Mouse (Mus musculus) neutrophil, adult 65 days (primary cell): ENCODE data around the gene Olfr704. TPM values are rescaled to one million over a fixed set of nuclear protein-coding genes. Genes with fewer than 3 reads are reported as not detected.

Experiments
- total RNA-seq: library from RNA; stranded (reverse); gene quantifications from 2 replicates; pipeline ENCODE4 v1.2.4, GENCODE M21; 2023

Olfr704 gene
- total RNA-seq, result not detected in 2 replicates

DNA sequence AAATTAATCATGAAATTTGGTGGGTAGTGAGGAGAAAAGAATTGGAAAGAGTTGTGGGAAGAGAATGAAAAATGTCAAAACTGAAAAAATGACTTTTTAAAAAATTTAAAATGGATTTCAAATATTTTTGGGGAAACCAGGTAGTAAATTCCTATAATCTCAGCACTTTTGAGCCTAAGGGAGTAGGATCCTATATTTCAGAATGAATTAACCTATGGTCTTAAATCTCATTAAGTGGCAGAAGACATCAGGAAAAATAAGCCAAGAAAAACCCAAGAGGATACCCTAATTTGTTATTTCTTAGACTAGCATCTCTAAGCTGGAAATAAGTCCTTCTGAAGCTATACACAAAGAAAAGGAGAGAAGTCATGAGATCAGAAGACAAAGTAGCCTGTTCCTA, at the start of gene Olfr704:
Olfr704 (plus strand) TSS at position 301 of the 400 bp plus-strand sequence.

DNA sequence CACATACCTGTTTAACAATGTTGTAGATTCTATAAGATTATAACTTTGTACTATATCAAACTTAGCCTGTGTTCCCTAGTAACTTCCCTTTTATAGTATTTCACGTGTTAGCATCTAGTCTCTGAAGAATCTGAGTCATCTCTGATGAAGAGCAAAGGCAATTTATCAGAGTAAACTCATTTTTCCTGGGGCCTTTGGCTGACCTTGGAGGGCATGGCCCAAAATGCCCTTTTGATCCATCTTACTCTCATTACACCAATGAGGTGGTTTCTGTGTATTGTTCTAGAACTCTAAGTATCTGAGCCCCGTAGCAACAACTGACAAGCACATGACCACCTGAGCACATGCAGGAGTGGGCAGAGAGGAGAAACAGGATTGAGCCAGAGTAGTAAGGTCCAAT, 49.2 kb upstream of the Olfr704 start, which contains the start of gene Olfr701:
Olfr701 (plus strand) TSS at position 301 of the 400 bp plus-strand sequence.

DNA sequence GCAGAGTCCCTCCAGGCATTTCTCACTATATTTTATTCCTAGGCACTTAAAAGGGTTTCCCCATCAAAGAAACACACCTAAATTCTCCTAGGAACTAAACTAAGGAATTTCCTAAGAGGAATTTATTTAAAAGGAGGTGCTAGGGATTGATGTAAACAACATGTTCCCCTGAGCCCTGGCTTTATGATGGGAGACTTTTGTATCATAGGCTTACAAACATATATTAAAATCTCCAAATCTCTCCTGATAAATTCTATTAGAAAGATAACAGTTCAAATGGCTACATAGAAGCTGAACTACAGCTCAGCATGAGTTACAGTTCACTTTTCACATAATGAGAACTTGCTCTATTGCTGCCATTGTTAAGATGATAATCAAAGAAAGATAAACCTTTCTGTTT, 29.2 kb upstream of the Olfr704 start, which contains the start of gene Olfr702:
Olfr702 (minus strand) TSS at position 101 of the 400 bp plus-strand sequence.

DNA sequence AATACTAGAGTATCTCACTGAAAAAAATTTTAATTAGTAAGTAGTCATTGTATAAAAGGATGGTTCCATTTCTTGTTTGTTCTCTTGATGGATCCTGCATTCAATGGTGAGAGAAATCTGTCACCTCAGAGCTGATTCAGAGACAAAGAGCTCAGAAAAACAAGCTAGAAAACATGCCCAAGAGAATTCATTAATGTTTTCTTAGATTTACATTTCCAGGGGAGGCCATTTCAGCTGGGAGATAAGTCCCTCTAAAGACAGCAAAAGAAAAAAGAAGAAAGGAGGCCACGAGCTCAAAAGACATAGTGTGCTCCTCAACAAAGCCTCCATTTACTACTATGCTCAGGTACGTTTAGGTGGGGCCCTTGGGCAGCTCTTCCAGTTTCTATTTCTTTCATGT, 19.9 kb upstream of the Olfr704 start, which contains the start of gene Olfr703:
Olfr703 (plus strand) TSS at position 301 of the 400 bp plus-strand sequence.

DNA sequence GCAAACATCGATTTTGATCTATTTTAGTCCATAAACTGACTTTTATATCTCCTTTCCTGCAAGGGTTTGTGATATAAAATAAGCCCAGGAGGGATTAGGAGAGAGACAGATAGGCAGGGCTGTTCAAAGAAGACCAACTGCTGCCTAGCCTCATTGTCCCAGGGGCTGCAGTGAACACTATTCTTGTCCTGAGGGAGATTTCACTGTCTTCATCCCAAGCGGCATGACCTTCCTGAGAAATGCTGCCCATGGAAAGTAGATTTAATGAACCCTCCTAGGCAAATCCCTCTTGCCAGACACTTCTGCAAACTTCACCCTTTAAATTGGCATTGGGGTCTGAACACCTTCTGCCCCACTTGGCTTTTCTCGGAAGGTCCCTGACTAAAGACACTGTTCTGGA, 13.8 kb downstream of the Olfr704 start, which contains the start of gene Olfr705:
Olfr705 (minus strand) TSS at position 101 of the 400 bp plus-strand sequence.

DNA sequence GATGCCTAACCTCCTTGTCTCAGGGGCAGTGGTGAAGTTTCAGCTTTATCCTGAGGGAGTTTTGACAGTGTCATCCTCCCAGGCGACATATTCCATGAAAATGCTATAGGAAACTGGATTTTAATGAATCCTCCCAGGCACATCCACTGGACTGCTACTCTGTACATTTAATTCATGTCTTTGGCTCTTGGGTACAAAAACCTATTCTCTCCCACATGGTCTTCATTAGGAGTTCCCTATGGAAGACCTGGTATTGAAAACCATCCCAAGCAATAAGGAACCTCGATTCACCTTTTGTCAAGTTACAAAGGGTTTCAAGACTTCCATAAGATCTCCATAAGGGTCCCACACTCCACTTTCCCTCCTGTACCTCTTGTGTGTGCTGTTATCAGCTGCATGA, 25.1 kb downstream of the Olfr704 start, which contains the start of gene Olfr706:
Olfr706 (minus strand) TSS at position 101 of the 400 bp plus-strand sequence.

DNA sequence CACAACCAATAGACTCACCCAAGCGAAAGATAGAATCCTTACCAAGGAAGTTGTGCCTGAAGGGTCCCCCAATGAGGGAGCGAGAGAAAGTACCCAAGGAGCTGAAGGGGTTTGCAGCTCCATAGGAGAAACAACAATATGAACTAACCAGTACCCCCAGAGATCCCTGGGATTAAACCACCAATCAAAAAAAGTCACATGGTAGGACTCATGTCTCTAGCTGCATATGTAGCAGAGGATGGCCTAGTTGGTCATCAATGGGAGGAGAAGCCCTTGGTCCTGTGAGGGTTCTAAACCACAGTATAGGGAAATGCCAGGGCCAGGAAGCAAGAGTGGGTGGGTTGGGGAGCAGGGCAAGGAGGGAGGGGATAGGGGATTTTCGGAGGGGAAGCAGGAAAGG, 38.2 kb downstream of the Olfr704 start, which contains the start of gene Olfr707:
Olfr707 (minus strand) TSS at position 101 of the 400 bp plus-strand sequence.

DNA sequence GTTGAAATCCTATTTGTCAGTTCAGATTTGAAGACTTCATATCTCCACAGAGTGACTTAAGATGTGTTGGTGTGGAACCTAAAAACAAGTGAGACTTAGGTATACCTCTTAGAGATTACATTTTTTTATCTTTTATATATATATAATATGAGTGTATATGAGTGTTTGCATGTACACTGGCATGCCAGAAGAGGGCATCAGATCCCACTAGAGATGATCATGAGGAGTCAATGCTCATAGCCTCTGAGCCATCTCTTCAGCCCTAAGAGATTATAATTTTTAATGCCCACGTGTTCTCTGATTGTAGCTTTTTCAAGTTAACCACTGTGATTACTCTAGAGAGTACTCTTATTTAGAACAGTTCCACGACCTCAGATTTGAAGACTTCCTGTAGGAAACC, 44.7 kb downstream of the Olfr704 start, which contains the start of gene Olfr1532-ps1:
Olfr1532-ps1 (plus strand) TSS at position 326 of the 400 bp plus-strand sequence.

Other genes with a start within 250 kb of the Olfr704 start
- gene Olfr693, start 182.6 kb upstream of the Olfr704 start, total RNA-seq, result not detected in 2 replicates
- not detected in 2 replicates for gene Olfr694, start 171.4 kb upstream of the Olfr704 start, total RNA-seq
- not detected in 2 replicates for gene Olfr695, start 146.8 kb upstream of the Olfr704 start, total RNA-seq
- gene Olfr697, start 120.7 kb upstream of the Olfr704 start, total RNA-seq, result not detected in 2 replicates
- gene Olfr698, start 107.8 kb upstream of the Olfr704 start, total RNA-seq, result not detected in 2 replicates
- gene Olfr699, start 70.0 kb upstream of the Olfr704 start, total RNA-seq, result not detected in 2 replicates
- not detected in 2 replicates for gene Olfr700, start 54.4 kb upstream of the Olfr704 start, total RNA-seq
- not detected in 2 replicates for gene Olfr701, start 49.1 kb upstream of the Olfr704 start, total RNA-seq
- not detected in 2 replicates for gene Olfr702, start 29.3 kb upstream of the Olfr704 start, total RNA-seq
- gene Olfr703, start 19.8 kb upstream of the Olfr704 start, total RNA-seq, result not detected in 2 replicates
- gene Olfr705, start 13.7 kb downstream of the Olfr704 start, total RNA-seq, result not detected in 2 replicates
- not detected in 2 replicates for gene Olfr706, start 25.0 kb downstream of the Olfr704 start, total RNA-seq
- gene Olfr707, start 38.1 kb downstream of the Olfr704 start, total RNA-seq, result not detected in 2 replicates
- gene Olfr1532-ps1, start 44.8 kb downstream of the Olfr704 start, total RNA-seq, result not detected in 2 replicates
- 0.09 TPM in 1 of 2 replicates, not detected in the other for gene Olfr709-ps1, start 69.0 kb downstream of the Olfr704 start, total RNA-seq
- not detected in 2 replicates for gene Olfr710, start 85.1 kb downstream of the Olfr704 start, total RNA-seq
- not detected in 2 replicates for gene Olfr6, start 100.8 kb downstream of the Olfr704 start, total RNA-seq
- gene Olfr711, start 112.3 kb downstream of the Olfr704 start, total RNA-seq, result not detected in 2 replicates
- not detected in 2 replicates for gene Olfr2, start 142.9 kb downstream of the Olfr704 start, total RNA-seq
- not detected in 2 replicates for gene Olfr713, start 168.0 kb downstream of the Olfr704 start, total RNA-seq
- gene Olfr714, start 207.8 kb downstream of the Olfr704 start, total RNA-seq, result not detected in 2 replicates
- not detected in 2 replicates for gene Olfr17, start 230.0 kb downstream of the Olfr704 start, total RNA-seq
- not detected in 2 replicates for gene Olfr715b, start 247.2 kb downstream of the Olfr704 start, total RNA-seq